Mouse (Mus musculus) left cerebral cortex, postnatal 36 days (tissue): ENCODE results near the gene Uaca. TPM values are rescaled to one million over a fixed set of nuclear protein-coding genes. Genes with fewer than 3 reads are reported as not detected.

ENCODE experiments used
- DNase-seq, 2 experiments: peaks; one replicate each; pipeline ENCODE4 v3.0.0; 2021 to 2022; ENCODE audit warnings: low spot score in 2 of 2, mixed read lengths in 1 of 2
- intact Hi-C: fragments of 180-260 bp; cut with DNase I; formaldehyde crosslinking; loops from one replicate; pipeline ENCODE4 v1.15.1; 2025
- total RNA-seq, 2 experiments: library from RNA; stranded (reverse); gene quantifications; 2 replicates each; pipeline ENCODE4 v1.2.3; 2021

Gene Uaca
- total RNA-seq, 2 experiments from 2014 or later, result 7.8 to 9.9 TPM

GRCm38 (mm10) chr9:60828196-60828595, 33.9 kb downstream of the Uaca start:
- intact Hi-C loops, result no loop called here
- DNase-seq, result no peak

DNA sequence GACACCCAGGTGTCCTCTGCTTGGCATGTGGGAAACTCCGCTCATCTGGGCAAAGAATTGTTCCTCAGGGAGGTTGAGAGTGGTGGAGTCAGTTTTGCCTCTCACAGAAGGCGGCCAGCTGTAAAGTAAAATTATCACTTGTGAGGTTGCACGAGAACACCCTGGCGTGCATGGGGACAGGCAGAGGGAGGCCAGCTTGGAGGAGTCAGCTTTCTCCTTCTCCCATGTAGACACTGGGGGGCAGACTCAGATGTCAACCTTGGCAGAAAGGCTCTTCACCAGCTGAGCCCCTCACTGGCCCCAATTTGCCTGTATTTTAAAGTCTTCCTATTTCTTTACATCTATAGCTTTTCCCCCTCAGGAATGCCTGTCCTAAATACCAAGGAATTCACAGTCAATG, 35.3 kb downstream of the Uaca start:
- no peak for DNase-seq
- intact Hi-C loops, result no loop called here

DNA sequence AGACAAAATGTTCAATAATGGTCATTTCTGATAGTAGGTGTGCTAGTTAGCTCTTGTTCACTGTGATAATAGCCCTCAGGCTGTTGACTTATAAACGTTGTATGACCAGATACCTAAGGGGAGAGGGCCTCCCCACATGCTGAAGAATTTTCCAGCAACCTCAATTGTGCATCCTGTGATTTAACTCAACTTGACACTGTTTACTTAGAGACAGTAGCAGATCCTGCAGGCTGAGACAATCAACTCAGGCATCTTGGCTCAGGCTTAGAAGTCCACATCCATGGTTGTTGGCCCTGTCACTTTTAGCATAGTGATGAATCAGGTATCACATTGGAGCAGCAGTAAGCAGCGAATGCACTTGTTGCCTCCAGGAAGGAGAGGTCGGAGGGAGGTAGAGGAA, 35.7 kb downstream of the Uaca start:
- intact Hi-C loops, result no loop called here
- no peak for DNase-seq

DNA sequence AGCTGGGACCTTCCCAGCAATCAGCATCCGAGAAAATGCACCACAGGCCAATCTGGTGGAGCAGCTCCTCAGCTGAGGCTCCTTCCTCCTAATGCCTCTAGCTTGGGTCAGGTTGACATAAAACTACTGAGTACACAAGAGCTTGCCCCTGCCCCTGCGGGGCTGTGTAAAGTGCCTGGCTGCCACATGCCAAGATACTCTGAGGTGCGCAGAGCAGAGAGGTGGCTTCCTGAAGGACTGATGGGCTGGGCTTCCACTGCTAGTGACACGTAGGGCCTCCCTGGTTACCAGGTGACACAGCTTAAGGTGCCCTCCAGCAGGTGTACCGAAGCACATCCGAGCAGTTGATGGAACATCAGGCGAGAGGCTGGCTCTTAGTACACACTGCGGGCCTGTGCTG, 37.9 kb downstream of the Uaca start:
- intact Hi-C loops, result no loop called here
- no peak for DNase-seq

DNA sequence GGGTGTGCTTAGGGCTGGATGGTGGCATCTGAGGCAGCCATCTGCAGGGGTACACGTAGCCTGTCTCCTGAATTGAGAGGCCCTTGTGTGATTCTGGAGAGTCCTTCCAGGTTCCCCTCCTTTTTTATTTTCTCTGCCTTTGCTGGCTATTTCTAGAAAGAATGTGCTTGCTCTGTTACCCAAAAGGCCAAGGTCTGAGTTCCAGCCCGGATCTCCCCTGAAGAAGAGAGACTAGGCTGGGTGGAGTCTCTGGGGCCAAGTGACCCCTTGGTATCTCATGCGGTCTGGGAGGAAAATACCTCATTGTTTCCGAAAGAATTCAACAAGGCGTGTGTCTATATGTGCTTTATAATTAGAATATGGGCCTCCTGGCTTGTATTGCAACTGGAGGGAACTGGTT, 41.8 kb downstream of the Uaca start:
- intact Hi-C loops, result no loop called here
- no peak for DNase-seq

DNA sequence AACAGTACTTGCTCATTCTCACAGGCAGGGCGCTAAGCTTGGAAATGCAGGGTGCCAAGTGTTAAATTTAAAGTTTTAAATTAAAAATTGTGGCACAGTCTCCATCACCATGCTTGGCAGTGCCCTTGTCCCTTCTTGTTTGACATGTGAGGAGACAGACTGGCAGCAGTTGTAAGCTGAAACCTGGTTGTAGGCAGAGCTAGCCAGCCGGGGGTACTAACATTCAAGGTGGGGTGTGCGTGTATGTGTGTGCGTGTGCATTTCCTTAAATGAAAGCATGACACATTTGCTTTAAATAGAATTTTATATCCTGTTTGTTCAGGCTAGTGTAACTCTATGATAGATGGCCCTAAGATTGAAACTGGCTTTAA, 42.7 kb downstream of the Uaca start:
- no peak for DNase-seq
- intact Hi-C loops, result no loop called here

- intact Hi-C loops, result no loop called here
- no peak for DNase-seq
These were observed 43.3 kb downstream of the Uaca start for GRCm38 (mm10) chr9:60837449-60838141.

- no peak for DNase-seq
- intact Hi-C loops, result no loop called here
These were observed 44.1 kb downstream of the Uaca start for GRCm38 (mm10) chr9:60838331-60838872.

- intact Hi-C loops, result no loop called here
- DNase-seq, result no peak
These were observed 47.1 kb downstream of the Uaca start for GRCm38 (mm10) chr9:60841393-60841792.

GRCm38 (mm10) chr9:60843415-60844076, 49.2 kb downstream of the Uaca start:
- no peak for DNase-seq
- intact Hi-C loops, result no loop called here

- DNase-seq, result no peak
- intact Hi-C loops, result no loop called here
These were observed 54.4 kb downstream of the Uaca start for GRCm38 (mm10) chr9:60848730-60849129.

GRCm38 (mm10) chr9:60849986-60850385, 55.6 kb downstream of the Uaca start:
- intact Hi-C loops, result no loop called here

DNA sequence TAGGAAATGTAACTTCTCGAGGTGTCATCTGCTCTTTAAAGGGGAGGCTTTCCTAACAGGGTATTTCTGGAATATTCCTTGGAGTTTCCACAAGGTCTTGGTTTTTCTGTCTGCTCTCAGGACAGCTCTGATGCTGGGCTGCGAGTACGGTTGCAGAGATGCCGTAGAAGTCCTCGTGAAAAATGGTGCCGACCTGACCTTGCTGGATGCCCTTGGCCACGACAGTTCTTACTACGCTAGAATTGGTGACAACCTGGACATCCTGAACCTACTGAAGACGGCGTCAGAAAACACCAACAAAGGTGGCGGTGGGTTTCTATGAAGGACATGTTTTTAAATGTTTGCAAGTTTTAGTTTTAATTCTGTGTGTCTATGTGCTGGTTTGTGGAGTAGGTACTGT, 59.9 kb downstream of the Uaca start:
- DNase-seq, result no peak
- intact Hi-C loops, result no loop called here

More at GRCm38 (mm10) chr9:60849986-60850385, 55.6 kb downstream of the Uaca start:
- DNase-seq, result no peak

- DNase-seq, result peak; percentile 57 to 67
- intact Hi-C loops, result loop anchor here (2.0 to 5.0 kb wide), 2 partner anchors 39 to 616 kb away; no protein-coding TSS in a partner anchor
These were observed 63.5 kb downstream of the Uaca start for GRCm38 (mm10) chr9:60857833-60858232.

GRCm38 (mm10) chr9:60858306-60858960, 64.1 kb downstream of the Uaca start:
- intact Hi-C loops, result loop anchor here (2.0 to 5.0 kb wide), 2 partner anchors 40 to 616 kb away; no protein-coding TSS in a partner anchor
- no peak for DNase-seq

DNA sequence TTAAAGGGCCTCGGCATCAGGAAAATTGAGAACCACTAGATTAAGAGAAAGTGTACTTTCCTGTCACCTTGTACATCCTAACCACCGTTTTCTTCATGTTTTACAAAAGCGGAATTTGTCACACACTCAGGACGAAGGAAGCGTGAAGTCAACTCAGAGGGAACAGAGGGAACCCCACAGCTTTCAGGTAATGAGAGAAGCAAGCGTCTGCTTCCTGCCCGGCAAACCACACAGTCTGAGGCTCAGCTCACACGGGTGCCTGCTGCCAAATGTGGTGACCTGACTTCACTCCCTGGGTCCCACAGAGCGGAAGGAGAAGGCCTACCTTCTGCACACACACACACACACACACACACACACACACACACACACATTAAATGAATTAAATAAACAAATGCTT, 64.7 kb downstream of the Uaca start:
- DNase-seq, result no peak

DNA sequence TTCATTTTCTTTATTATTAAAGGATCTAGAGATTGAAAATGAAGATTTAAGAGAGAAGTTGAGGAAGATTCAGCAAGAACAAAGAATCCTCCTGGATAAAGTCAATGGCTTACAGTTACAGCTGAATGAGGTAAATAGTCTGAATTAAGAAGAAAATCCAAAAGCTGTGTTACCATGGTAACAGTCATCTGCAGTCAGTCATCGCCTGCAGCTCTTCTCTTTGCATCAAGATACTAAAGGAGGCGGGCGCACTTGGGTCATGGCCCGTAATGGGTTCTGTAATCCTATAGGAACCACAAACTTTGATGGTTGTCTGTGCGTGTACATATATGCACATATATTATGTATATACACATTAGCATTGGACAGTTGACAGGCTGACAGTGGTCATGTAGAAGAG, 66.7 kb downstream of the Uaca start:
- intact Hi-C loops, result no loop called here
- DNase-seq, result no peak

More for the DNA sequence above, 64.7 kb downstream of the Uaca start:
- intact Hi-C loops, result loop anchor here (1.0 to 5.0 kb wide), 3 partner anchors 40 to 617 kb away; no protein-coding TSS in a partner anchor

DNA sequence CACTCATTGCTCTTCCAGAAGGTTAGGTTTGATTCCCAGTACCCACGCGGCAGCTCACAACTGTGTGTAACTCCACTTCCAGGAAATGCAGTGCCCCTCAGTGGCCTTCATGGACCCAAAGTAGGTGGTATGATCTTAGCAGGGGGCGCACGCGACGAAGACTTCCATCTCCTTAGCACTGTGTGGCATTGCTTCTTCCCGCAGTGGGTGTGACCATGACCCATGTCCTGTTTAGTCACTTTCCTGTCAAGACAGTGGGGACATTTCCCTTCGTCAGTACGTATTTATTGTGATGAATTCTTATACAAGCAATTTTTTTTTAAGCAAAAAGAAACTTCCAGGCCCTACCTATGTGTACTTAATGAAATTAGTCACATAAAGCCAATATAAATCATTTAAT, 70.3 kb downstream of the Uaca start:
- intact Hi-C loops, result no loop called here
- no peak for DNase-seq

DNA sequence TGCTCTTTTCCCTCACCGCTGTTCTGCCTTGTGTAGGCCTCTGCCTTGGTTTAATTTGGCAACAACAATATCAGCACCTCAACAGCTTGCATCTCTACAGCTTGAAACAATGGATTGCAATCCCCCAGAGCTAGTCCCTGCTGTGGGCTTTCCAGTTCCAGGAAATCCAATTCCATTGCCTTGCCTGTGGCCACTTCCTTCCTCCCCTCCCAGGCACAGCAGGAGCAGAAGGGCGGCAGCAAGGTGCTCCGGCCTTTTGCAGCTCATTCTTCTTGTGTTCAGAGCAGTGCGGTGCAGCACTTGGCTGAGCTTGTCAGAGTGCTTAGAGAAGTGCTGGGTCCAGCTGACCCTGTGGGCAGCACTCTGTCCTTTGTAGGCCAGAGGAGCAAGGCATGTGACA, 71.5 kb downstream of the Uaca start:
- no peak for DNase-seq
- intact Hi-C loops, result no loop called here

- intact Hi-C loops, result no loop called here
- DNase-seq, result no peak
These were observed 76.1 kb downstream of the Uaca start for GRCm38 (mm10) chr9:60870451-60870850.
